Mouse (Mus musculus): ENCODE data around the gene Smc6. TPM values are rescaled to one million over a fixed set of nuclear protein-coding genes. Genes with fewer than 3 reads are reported as not detected.

Smc6 gene
- polyA plus RNA-seq, 1 experiment from 2014 or later, result 116 TPM

- H3K27me3 ChIP-seq (replicated peaks), result no peaks in the 10 kb centered on the region
- no peaks in the 10 kb centered on the region for H3K4me1 ChIP-seq
- H3K4me2 ChIP-seq (replicated peaks), result no peak overlapping the region
- no peak overlapping the region for H3K9ac ChIP-seq
- H3K9me3 ChIP-seq, result no peaks in the 10 kb centered on the region
- no peak overlapping the region for H3K27ac ChIP-seq
- H3K4me3 ChIP-seq, result no peak overlapping the region
- H3K36me3 ChIP-seq, result peaks cover 10% of the 10 kb centered on the region
- 98% methylated on average over 1 of the region's 1 CpGs for WGBS
- no peak for ATAC-seq (ENCODE audit: low FRiP score, low read depth)
Measured at GRCm38 (mm10) chr12:11247460-11247859, 18.2 kb upstream of the Smc6 start.

GRCm38 (mm10) chr12:11250322-11250721, 15.4 kb upstream of the Smc6 start:
- no peak overlapping the region for H3K27ac ChIP-seq
- no peak overlapping the region for H3K4me3 ChIP-seq
- no peak overlapping the region for H3K4me2 ChIP-seq (replicated peaks)
- ATAC-seq (ENCODE audit: low FRiP score, low read depth), result no peak
- no peaks in the 10 kb centered on the region for H3K27me3 ChIP-seq (replicated peaks)
- 84% methylated on average over 3 of the region's 3 CpGs for WGBS
- no peaks in the 10 kb centered on the region for H3K9me3 ChIP-seq
- H3K36me3 ChIP-seq, result peaks cover 2% of the 10 kb centered on the region; the same call in 1 of the 2 replicates
- no peak overlapping the region for H3K9ac ChIP-seq
- H3K4me1 ChIP-seq, result no peaks in the 10 kb centered on the region

- no peaks in the 10 kb centered on the region for H3K9me3 ChIP-seq
- 3% methylated on average over 13 of the region's 13 CpGs for WGBS
- no peak for ATAC-seq (ENCODE audit: low FRiP score, low read depth)
Measured at GRCm38 (mm10) chr12:11264895-11265294, 791 bp upstream of the Smc6 start.

GRCm38 (mm10) chr12:11266282-11266985, 748 bp downstream of the Smc6 start:
- Histone ChIP-seq H3K9ac (peak overlapping the region; percentile 85), H3K36me3 (no peaks in the 10 kb centered on the region), H3K9me3 (no peaks in the 10 kb centered on the region), H3K27me3 (replicated peaks) (no peaks in the 10 kb centered on the region), H3K4me2 (replicated peaks) (peak overlapping the region; percentile 88), H3K4me3 (peak overlapping the region; percentile 89), H3K27ac (peak overlapping the region; percentile 67), H3K4me1 (peaks cover 22% of the 10 kb centered on the region)
- WGBS, result under 1% methylated on average over 51 of the region's 51 CpGs
- peak; percentile 71; the same call in 1 of the 2 replicates for ATAC-seq (ENCODE audit: low FRiP score, low read depth)

More at GRCm38 (mm10) chr12:11264895-11265294, 791 bp upstream of the Smc6 start:
- H3K4me1 ChIP-seq, result peaks cover 22% of the 10 kb centered on the region
- peak overlapping the region; percentile 85 for H3K9ac ChIP-seq
- no peak overlapping the region for H3K27ac ChIP-seq
- H3K27me3 ChIP-seq (replicated peaks), result no peaks in the 10 kb centered on the region
- peak overlapping the region; percentile 89 for H3K4me3 ChIP-seq
- H3K4me2 ChIP-seq (replicated peaks), result peak overlapping the region; percentile 88
- H3K36me3 ChIP-seq, result no peaks in the 10 kb centered on the region

GRCm38 (mm10) chr12:11267030-11267429, 1.3 kb downstream of the Smc6 start:
- Histone ChIP-seq H3K4me1 (peaks cover 22% of the 10 kb centered on the region), H3K27ac (no peak overlapping the region), H3K4me3 (peak overlapping the region; percentile 89), H3K36me3 (no peaks in the 10 kb centered on the region), H3K9me3 (no peaks in the 10 kb centered on the region), H3K9ac (peak overlapping the region; percentile 85), H3K4me2 (replicated peaks) (peak overlapping the region; percentile 88), H3K27me3 (replicated peaks) (no peaks in the 10 kb centered on the region)
- no peak for ATAC-seq (ENCODE audit: low FRiP score, low read depth)
- WGBS, result 8% methylated on average over 4 of the region's 4 CpGs

GRCm38 (mm10) chr12:11272568-11272967, 6.9 kb downstream of the Smc6 start:
- Histone ChIP-seq H3K9ac (no peak overlapping the region), H3K4me1 (peaks cover 7% of the 10 kb centered on the region; the same call in 1 of the 2 replicates), H3K4me3 (no peak overlapping the region), H3K27ac (no peak overlapping the region), H3K4me2 (replicated peaks) (no peak overlapping the region), H3K36me3 (peaks cover 16% of the 10 kb centered on the region; the same call in 1 of the 2 replicates), H3K27me3 (replicated peaks) (no peaks in the 10 kb centered on the region), H3K9me3 (no peaks in the 10 kb centered on the region)
- 94% methylated on average over 4 of the region's 4 CpGs for WGBS
- ATAC-seq (ENCODE audit: low FRiP score, low read depth), result no peak

GRCm38 (mm10) chr12:11273185-11273584, 7.5 kb downstream of the Smc6 start:
- peaks cover 4% of the 10 kb centered on the region; the same call in 1 of the 2 replicates for H3K4me1 ChIP-seq
- no peak overlapping the region for H3K27ac ChIP-seq
- H3K27me3 ChIP-seq (replicated peaks), result no peaks in the 10 kb centered on the region
- ATAC-seq (ENCODE audit: low FRiP score, low read depth), result no peak
- peaks cover 18% of the 10 kb centered on the region for H3K36me3 ChIP-seq
- no peak overlapping the region for H3K4me3 ChIP-seq
- WGBS, result 92% methylated on average over 1 of the region's 1 CpGs
- no peak overlapping the region for H3K9ac ChIP-seq
- no peak overlapping the region for H3K4me2 ChIP-seq (replicated peaks)
- no peaks in the 10 kb centered on the region for H3K9me3 ChIP-seq

- Histone ChIP-seq H3K4me1 (no peaks in the 10 kb centered on the region), H3K36me3 (peaks cover 36% of the 10 kb centered on the region), H3K9me3 (no peaks in the 10 kb centered on the region), H3K4me3 (no peak overlapping the region), H3K27ac (no peak overlapping the region), H3K9ac (no peak overlapping the region), H3K4me2 (replicated peaks) (no peak overlapping the region), H3K27me3 (replicated peaks) (no peaks in the 10 kb centered on the region)
- ATAC-seq (ENCODE audit: low FRiP score, low read depth), result no peak
- WGBS, result 92% methylated on average over 2 of the region's 2 CpGs
Measured at GRCm38 (mm10) chr12:11276632-11277031, 10.9 kb downstream of the Smc6 start.

- no peak overlapping the region for H3K4me2 ChIP-seq (replicated peaks)
- 95% methylated on average over 6 of the region's 6 CpGs for WGBS
- H3K27me3 ChIP-seq (replicated peaks), result no peaks in the 10 kb centered on the region
- ATAC-seq (ENCODE audit: low FRiP score, low read depth), result no peak
- no peak overlapping the region for H3K9ac ChIP-seq
- H3K4me1 ChIP-seq, result no peaks in the 10 kb centered on the region
- no peaks in the 10 kb centered on the region for H3K9me3 ChIP-seq
- H3K4me3 ChIP-seq, result no peak overlapping the region
- H3K36me3 ChIP-seq, result peaks cover 38% of the 10 kb centered on the region
- no peak overlapping the region for H3K27ac ChIP-seq
Measured at GRCm38 (mm10) chr12:11277207-11277606, 11.5 kb downstream of the Smc6 start.

GRCm38 (mm10) chr12:11279886-11280285, 14.2 kb downstream of the Smc6 start:
- H3K36me3 ChIP-seq, result peaks cover 40% of the 10 kb centered on the region
- WGBS, result 91% methylated on average over 3 of the region's 3 CpGs
- H3K9ac ChIP-seq, result no peak overlapping the region

GRCm38 (mm10) chr12:11281584-11281983, 15.9 kb downstream of the Smc6 start:
- no peaks in the 10 kb centered on the region for H3K9me3 ChIP-seq
- H3K27ac ChIP-seq, result no peak overlapping the region
- H3K9ac ChIP-seq, result no peak overlapping the region
- H3K27me3 ChIP-seq (replicated peaks), result no peaks in the 10 kb centered on the region
- 95% methylated on average over 2 of the region's 2 CpGs for WGBS
- H3K36me3 ChIP-seq, result peaks cover 47% of the 10 kb centered on the region
- no peak for ATAC-seq (ENCODE audit: low FRiP score, low read depth)
- no peaks in the 10 kb centered on the region for H3K4me1 ChIP-seq
- no peak overlapping the region for H3K4me2 ChIP-seq (replicated peaks)
- H3K4me3 ChIP-seq, result no peak overlapping the region

More at GRCm38 (mm10) chr12:11279886-11280285, 14.2 kb downstream of the Smc6 start:
- Histone ChIP-seq H3K27me3 (replicated peaks) (no peaks in the 10 kb centered on the region), H3K4me1 (no peaks in the 10 kb centered on the region), H3K27ac (no peak overlapping the region), H3K4me3 (no peak overlapping the region), H3K9me3 (no peaks in the 10 kb centered on the region), H3K4me2 (replicated peaks) (no peak overlapping the region)
- ATAC-seq (ENCODE audit: low FRiP score, low read depth), result no peak

- Histone ChIP-seq H3K4me3 (no peak overlapping the region), H3K4me2 (replicated peaks) (no peak overlapping the region), H3K27me3 (replicated peaks) (no peaks in the 10 kb centered on the region), H3K4me1 (no peaks in the 10 kb centered on the region), H3K27ac (no peak overlapping the region), H3K9ac (no peak overlapping the region), H3K36me3 (peaks cover 55% of the 10 kb centered on the region), H3K9me3 (no peaks in the 10 kb centered on the region)
- 94% methylated on average over 2 of the region's 2 CpGs for WGBS
- ATAC-seq (ENCODE audit: low FRiP score, low read depth), result no peak
Measured at GRCm38 (mm10) chr12:11286382-11286781, 20.7 kb downstream of the Smc6 start.

GRCm38 (mm10) chr12:11300858-11301257, 35.2 kb downstream of the Smc6 start:
- Histone ChIP-seq H3K4me1 (no peaks in the 10 kb centered on the region), H3K27ac (no peak overlapping the region), H3K9me3 (no peaks in the 10 kb centered on the region), H3K4me2 (replicated peaks) (no peak overlapping the region), H3K4me3 (no peak overlapping the region), H3K36me3 (peaks cover 52% of the 10 kb centered on the region), H3K27me3 (replicated peaks) (no peaks in the 10 kb centered on the region), H3K9ac (no peak overlapping the region)
- ATAC-seq (ENCODE audit: low FRiP score, low read depth), result no peak
- 90% methylated on average over 1 of the region's 1 CpGs for WGBS
